Mouse (Mus musculus): ENCODE measurements around the gene Ano6.
A peak's percentile ranks its signal among the peaks of the same experiment; 100 is the strongest.

The Ano6 gene

DNA sequence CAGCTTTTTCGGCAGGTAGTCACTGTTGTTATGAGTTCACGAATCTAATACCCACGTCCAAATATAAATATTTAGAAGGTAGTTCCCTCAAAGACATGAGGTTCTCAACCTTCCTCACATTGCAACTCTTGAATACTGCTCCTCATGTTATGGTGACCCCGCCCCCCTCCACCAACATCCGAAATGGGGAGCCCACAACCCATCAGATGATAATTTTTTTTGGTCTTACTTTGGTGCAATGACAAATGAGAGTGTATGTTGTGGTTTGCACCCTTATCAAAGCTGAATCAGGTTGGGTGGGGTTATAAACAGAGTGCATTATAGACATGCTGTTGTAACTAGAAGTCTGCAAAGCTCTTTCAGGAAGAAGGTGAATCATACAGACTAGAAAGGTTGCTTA is 99.7 kb downstream of the Ano6 start:
- DNase-seq (ENCODE audit: low read depth), result no peak

DNA sequence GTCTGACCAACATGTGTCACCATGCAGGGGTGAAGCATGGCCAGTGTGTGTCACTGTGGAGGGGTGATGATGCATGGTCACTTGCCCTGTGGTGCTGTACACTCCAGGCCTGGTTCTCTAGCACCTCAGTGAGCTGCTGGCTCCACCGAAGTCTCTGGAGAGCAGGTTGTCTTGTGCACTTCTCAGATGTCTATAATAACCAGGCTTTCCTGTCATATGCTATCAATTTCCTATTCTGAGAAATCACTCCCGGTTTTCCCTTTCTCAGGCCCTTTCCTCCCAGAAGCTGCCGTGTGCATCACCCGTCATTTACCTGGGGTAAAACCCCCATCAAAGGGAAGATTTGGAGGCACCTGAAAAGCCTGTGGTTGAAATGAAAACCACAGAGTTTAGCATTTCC is 101.5 kb downstream of the Ano6 start:
- no peak for DNase-seq (ENCODE audit: low read depth)

DNA sequence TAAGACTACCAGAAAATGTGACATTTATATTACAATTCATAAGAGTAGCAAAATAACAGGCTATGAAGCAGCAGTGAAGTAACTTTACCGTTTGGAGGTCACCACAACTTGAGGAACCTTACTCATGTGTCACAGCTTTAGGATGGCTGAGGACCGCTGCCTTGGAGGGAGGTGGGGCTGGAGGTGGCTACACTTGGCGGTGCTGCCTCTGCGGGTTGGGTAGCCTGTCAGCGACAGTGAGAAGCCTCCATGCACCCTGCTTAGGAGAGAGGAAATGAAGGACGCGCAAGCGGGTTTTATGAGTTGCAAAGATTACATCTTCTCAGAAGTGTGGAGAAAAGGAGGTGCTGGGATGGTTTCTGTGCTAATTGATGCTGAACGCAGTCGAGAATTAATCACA is 102.3 kb downstream of the Ano6 start:
- DNase-seq (ENCODE audit: low read depth), result no peak

DNA sequence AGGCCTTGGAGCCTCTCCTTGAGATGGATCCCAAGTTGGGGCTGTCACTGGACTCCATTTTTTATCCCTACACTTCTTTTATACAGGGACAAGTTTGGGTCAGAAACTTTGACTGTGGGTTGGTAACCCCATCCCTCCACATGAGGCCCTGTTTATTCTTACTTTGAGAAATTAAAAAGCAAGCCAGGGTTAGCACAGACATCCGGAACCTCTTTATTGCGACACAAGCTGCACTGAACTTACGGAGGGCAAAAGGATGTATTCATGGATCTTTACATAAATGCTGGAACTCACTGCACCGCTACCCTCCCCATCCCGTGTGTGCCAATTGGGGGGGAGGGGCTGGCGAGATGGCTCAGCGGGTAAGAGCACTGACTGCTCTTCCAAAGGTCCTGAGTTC is 105.1 kb downstream of the Ano6 start:
- no peak for DNase-seq (ENCODE audit: low read depth)

DNA sequence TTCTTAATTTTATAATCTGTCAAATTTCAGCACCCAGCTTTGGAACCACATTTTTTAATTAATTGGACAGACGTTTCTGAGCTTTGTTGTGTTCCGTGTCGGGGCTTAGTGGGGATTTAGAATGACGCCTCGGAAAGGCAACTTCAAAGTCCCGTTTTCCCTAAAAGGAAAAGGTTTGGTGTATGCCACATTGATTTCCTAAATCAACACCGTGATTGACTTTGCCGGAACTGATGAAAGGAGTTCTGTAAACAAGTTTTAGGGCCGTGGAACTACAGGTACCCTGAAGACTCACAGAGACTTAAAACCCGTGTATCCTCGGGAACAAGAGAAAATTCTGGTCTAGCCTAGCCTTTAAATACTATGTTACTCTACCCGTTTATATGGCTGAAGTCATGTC is 107.0 kb downstream of the Ano6 start:
- no peak for DNase-seq (ENCODE audit: low read depth)

GRCm38 (mm10) chr15:95898438-95898837 is 107.8 kb downstream of the Ano6 start:
- DNase-seq (ENCODE audit: low read depth), result no peak

GRCm38 (mm10) chr15:95902396-95902795 is 111.8 kb downstream of the Ano6 start:
- DNase-seq (ENCODE audit: low read depth), result no peak

- DNase-seq (ENCODE audit: low read depth), result no peak
Measured at GRCm38 (mm10) chr15:95904247-95904646, 113.6 kb downstream of the Ano6 start.

GRCm38 (mm10) chr15:95906017-95906749 is 115.5 kb downstream of the Ano6 start:
- no peak for DNase-seq (ENCODE audit: low read depth)

DNA sequence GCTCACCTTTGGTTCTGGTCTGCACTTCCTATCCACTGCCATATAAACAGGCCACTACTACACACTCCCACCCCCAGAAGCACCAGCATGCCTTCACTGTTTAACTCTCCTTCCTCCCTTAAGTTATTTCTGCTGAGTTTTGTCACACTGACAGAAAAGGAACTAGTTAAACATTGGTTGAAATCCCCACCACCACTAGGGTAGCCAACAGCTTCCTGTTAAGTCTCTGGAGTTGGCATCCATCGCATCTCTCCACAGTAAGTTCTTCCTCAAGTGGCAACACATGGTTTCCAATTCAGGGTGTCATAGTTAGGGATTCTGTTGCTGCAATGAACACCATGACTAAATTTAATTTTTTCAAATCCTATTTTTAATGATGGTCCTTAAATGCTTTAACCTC is 116.2 kb downstream of the Ano6 start:
- no peak for DNase-seq (ENCODE audit: low read depth)

GRCm38 (mm10) chr15:95907337-95907736 is 116.7 kb downstream of the Ano6 start:
- no peak for DNase-seq (ENCODE audit: low read depth)

DNA sequence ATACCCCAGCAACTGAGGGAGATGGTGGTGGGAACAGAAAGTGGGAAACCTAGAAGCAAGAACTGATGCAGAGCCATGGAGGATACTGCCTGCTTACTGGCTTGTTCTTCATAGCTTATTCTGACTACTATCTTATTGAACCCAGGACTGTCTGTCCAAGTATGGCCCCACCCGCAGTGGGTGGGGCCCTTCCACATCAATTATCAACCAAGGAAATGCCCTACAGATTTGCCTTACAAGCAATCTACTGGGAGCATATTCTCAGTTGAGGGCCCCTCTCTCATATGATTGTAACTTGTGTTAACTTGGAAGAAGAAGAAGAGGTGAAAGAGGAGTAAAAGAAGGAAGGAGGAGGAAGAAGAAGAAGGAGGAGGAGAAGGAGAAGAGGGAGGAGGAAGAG is 117.3 kb downstream of the Ano6 start:
- DNase-seq (ENCODE audit: low read depth), result no peak

- no peak for DNase-seq (ENCODE audit: low read depth)
Measured at GRCm38 (mm10) chr15:95910099-95910780, 119.6 kb downstream of the Ano6 start.

DNA sequence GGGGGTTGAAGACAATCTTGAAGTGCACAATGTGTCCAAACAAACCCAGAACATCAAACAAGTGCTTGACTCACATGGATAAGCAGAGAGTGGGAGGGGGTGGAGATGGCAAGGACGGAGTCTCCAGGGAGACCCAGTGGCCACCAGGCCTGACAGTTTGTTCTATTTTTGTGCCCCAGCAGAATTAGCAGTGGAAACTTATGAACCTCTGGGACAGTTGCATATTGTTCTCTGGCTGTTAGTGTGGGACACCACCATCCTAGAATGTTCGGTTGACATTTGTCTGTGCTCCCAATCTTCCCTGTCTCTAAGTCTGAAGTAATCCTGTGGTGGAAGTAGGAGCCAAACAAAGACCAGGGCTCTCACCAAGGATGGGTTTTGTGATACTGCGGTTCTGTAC is 124.3 kb downstream of the Ano6 start:
- no peak for DNase-seq (ENCODE audit: low read depth)

DNA sequence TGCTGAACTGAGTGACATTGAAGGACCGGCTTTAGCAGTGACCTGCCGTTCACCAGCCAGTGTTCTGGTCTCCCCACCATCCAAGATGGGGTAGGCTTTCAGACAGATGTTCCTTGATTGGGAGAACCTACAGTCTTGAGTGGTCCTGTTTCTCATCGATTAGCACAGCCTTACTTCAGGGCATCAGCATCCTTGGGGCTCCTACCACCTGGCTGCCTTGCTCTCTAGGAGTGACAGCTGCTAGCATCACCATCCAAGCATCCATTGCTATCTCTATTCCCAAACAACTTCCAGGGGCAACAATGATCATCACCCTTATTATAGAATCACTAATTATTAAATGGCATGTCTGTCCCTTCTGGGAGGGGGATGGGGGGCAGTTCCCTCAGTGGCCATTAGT is 124.8 kb downstream of the Ano6 start:
- no peak for DNase-seq (ENCODE audit: low read depth)

DNA sequence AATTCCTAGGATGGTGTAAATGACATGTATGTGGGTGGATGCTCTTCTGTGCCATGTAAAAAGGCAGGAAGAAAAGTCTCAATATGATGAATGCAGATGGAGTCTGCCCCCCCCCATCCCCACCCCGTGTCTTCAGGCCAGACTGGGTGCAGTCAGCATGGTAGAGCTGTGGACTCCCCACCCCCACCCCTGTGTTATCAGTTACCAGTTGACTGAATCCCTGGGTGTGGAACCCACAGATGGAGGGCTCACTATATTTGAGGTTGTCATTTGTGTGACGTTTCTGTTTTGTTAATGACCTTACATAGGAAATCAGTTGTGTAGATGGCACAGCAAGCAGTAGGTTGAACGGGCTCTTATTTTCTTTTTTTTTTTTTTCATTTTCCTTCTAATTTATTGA is 126.7 kb downstream of the Ano6 start:
- DNase-seq (ENCODE audit: low read depth), result no peak

DNA sequence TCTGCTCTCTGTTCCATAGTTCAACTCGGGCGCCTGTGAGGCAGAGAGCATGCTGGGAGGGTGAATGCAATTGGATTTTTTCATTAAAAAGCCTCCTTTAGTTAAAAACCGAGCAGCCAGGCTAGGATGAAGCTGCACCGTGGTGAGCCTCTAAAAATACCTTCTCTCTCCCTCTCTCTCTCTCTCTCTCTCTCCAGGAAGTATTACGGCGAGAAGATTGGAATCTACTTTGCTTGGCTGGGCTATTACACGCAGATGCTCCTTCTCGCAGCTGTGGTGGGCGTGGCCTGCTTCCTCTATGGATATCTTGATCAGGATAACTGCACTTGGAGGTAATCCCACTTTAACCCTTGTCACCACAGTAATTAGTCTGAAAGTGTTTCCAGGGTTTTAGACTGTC is 129.4 kb downstream of the Ano6 start:
- DNase-seq (ENCODE audit: low read depth), result no peak

DNA sequence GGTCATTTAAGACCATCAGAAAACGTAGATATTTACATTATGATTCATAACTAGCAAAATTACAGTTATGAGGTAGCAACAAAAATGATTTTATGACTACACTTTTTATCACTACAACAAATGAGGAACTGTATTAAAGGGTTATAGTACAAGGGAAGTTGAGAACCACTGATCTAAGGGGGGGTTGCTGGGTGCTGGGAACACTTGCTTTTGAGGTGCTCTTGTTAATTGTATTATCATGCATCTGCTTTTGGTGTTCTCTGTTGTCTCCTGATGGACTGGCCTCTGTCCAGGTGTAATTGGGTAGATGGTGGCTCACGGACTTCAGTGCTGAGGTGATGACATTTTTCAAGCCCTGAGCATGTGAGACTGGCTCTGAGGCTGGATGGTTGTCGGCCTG is 130.4 kb downstream of the Ano6 start:
- DNase-seq (ENCODE audit: low read depth), result no peak

- DNase-seq (ENCODE audit: low read depth), result no peak
Measured at GRCm38 (mm10) chr15:95921639-95922038, 131.0 kb downstream of the Ano6 start.

DNA sequence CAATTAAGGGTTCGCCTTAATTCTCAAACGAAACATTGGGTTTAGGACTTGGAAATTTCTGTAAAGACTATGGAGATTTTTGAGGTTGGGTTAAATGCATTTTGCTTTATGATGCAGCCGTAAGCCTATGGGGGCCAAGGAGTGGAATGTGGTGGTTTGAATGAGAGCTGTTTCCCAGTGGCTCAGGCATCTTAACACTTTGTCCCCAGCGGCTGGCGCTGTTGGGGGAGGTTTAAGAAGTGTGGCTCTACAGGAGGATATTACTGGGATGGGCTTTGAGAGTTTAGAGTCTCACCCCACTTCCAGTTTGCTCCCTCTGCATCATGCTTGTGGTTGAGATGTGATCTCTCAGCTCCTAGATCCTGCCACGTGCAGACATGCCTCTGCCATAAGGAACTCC is 131.9 kb downstream of the Ano6 start:
- no peak for DNase-seq (ENCODE audit: low read depth)

DNA sequence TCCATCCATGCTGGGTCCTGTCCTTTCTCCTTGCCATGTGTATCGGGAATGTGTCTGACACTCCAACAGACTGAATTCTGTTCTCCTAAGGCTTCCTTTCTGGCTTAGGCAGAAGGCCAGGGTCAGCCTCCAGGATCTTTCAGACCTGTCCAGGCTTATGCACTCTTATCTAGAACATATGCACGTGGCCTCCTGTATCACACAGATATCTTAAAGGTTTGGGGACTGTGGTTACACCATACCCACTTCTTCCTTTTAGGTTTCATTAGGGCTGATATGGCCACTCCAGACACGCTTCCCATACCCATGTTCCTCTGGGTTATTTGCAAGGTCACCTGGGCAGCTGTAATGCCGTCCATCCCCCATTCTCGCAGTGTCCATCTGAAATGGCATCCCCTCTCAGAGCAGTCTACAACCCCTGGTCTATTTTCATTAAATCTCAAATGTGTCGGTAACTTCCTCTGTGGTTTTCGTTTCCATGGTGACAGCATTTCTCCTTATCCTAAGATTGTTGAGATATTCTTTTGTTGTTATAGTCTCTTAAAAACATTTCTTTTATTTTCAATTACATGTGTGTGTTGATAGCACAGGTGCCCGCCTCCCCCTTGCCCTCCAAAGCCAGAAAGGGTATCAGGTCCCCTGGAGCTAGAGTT is 134.8 kb downstream of the Ano6 start:
- no peak for DNase-seq (ENCODE audit: low read depth)

DNA sequence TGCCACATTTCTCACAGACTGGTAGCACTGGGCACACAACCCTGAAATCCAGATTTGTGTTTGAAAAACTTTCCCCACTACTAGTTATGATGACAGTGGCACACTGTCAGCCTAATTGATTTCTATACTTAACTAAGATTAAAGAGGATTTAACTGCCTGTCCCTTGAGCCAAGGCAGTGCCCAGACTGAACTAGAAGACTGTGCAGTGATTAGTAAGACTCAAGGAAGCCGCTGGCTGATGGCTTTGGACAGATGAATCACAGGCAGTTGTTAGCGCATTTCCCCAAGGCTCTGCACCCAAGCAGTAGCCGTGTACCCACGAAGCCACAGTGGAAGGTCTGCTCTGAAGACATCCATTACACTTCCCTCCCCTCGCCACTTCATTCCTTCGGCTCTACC is 138.4 kb downstream of the Ano6 start:
- no peak for DNase-seq (ENCODE audit: low read depth)

- DNase-seq (ENCODE audit: low read depth), result peak; percentile 60
Measured at GRCm38 (mm10) chr15:95931013-95931775, 140.6 kb downstream of the Ano6 start.
